Mouse (Mus musculus) cerebellum, postnatal 25 days (tissue): ENCODE results near the gene Tfap2a.

Experiments used
- DNase-seq, 2 experiments: peaks; one replicate each; pipeline ENCODE4 v3.0.0; 2021; ENCODE audit warnings: mixed read lengths in 2 of 2

The Tfap2a gene

DNA sequence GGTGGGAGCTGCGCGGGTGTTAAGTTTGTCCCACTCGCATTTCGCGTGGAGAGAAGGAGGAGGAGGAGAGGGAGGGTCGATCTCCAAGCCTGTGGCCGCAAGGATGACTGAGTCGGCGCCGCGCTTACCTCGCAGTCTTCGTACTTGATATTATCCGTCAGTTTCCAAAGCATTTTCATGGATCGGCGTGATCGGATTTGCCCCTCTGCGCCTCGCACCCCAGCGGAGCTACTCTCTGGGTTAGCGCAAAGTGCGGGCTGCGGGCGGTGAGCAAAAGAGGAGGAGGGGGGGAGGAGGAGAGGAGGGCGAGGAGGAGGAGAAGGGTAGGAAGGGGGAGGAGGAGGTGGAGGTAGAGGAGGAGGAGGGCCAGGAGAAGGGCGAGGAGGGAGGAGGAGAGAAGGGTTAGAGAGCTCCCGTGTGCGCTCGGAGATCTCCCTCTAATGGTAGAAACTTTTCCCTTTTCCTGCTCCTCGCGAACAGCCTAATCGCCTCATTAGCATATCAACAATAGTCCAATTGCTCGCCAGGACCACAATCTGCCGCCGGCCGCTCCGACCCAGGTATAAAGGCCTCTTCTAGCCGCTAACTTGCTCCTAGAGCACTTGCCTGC is 4.5 kb downstream of the Tfap2a start:
- peak; percentile 32 to 38 for DNase-seq

DNA sequence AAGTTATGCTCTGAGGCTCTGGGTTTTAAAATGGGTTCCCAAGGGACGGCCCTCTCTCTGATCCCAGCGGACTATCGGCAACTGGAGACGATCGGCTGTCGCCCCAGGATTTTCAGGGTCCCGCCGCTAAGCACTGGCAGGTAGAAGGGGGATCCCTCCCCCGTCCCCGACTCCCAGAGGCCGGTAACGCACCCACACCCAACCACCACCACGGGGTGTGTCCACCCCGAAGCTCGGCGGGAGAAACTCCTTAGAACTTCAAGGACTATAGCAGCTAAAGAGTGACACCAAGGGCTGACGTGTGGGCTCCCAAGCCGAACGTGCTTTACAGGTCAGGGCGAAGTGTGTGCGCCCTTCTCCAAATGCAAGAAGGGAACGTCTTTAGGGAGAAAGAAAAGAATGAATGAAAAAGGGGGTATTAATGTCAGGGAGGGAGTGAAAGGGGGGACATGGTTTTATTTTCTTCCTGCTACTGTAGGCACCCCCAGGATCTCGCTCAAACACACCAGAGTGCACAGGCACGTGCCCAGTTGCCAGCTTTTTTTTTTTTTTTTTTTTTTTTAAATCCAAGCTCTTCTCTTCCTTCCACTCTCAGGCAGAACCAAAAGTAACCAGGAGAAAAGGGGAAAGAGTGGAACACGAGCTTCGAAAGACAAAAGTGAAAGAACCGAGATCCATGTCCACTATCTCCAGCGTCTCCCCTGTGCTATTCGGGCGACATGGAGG is 5.2 kb downstream of the Tfap2a start:
- no peak for DNase-seq

DNA sequence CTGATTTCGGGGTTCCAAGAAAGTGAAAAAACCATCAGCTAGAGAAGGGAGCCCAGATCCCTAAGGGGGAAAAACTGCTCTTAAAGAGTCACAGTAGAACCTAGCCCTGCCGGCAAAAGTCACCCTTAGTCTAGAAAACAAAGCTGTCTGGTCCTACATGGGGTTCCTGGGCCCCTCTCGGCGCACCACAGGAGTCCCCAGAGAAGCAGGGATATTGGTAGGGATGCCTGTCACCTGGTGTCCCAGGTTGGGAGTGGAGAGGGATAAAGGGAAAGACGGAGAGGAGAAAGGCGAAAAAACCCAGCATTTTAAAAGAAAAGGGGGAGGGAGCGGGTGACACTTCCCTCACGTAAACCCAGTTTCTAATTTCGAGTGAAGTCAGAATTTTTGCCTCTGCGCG is 6.1 kb downstream of the Tfap2a start:
- no peak for DNase-seq

DNA sequence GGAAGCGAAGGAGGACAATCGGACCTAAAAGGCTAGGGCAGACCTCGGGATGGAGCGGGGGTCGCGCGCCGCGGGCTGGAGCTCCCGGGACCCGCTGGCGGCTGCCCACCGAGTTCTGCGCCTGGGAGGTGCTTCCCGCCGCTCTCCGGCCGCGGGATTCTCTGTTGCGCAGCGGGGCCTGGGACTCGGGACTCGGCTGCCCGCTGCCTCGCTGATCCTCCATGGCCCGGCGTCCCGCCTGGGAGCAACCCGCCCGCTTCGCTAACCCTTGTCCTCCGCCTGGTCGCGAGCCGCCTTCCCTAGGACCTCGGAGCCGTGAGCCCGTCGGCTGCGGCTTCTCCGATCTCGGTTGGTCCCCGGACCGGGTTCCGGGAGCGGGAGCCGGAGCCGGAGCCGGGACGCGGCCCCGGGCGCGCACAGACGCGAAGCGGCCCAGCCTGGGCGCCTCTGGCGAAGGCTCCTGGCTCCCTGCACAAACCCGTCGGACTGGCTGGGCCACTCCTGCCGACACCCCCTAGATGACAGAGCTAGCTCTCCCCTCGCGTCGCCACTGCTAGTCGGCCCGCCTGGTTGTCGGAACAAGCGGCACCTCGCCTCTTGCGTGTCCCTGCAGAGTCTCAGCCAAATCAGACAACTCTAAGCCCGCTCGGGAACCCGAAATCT is 6.9 kb downstream of the Tfap2a start:
- peak; percentile 46 to 50 for DNase-seq

DNA sequence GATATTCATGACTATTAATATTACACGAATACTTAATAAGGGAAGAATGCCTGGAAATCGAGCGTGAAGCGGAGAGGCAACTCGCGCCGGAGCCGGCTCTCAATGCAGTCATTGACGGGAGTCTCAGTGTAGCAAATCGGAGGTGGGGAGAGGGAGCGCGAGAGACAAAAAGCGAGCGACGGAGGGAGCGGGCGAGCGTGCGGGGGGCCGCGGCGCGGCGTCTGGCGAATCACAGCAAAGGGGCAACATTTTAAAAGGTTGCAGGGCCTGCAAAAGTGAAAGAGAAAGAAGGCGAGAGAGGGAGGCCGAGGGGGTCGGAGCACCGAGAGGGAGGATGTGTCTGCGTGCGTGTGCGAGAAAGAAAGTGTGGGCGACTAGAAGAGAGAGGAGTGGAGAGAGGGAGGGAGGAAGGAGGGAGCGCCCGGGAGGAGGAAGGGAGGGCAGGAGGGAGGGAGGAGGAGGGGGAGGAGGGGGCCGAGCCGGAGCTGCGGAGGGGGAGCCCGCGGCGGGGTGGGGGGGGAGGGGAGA is 7.5 kb downstream of the Tfap2a start:
- peak; percentile 52 to 60 for DNase-seq

DNA sequence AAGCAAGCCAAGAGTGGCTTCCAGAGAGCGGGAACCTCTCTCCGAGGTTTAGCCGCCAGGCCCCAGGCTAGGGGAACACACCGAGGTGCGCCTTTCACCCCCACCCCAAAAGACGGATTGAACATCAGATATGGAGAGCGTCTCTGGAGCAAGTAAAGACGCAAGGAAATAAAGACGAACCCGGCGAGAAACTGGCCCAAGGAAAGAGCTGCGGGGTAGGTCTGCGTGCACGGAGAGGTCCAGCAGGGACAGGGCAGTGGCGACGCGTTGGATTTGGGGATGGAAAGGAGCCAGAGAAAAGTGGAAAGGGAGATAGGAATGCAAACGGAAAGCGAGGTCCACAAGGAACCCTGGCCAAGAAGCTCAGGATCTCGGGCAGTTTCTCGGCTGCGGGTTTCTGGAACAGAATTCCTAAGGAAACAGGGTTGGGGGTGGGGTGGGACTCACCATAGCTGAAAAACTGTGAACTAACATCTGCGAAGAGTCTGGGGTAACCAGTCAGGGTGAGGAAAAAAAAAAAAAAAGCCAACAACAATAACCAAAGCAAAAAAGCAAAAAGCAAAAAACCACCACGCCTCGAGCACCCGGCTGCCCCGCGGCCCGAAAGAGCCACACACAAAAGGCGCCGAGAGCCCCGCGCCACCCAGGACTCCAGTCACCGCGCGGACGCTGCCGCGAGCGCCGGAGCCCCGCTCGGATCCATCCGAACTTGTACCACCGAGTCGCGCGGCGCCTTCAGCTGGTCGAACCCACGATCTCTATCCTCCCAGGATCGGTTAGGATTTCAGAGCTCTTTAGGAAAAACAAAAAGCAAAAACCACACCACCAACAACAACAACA is 8.4 kb downstream of the Tfap2a start:
- peak in 1 of 2 experiments; percentile 55 for DNase-seq

DNA sequence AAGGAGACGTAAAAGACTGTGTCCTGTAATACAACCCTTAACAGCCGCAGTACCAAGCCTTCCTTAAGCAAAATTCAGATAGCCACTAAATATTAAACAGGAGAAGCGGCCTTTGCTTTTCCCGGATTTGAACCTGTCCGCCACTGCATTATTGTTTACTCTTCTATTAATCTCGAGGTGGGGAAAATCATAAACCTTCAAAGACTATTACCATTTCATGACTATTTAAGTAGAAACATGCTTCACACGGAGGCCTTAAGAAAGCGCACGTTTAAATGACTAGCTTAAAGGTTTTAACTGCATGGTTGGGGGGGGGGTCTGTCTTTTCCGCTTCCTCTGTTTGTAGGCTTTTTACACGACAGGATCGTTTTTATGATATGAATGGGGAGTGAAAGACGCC is 9.1 kb downstream of the Tfap2a start:
- DNase-seq, result no peak

DNA sequence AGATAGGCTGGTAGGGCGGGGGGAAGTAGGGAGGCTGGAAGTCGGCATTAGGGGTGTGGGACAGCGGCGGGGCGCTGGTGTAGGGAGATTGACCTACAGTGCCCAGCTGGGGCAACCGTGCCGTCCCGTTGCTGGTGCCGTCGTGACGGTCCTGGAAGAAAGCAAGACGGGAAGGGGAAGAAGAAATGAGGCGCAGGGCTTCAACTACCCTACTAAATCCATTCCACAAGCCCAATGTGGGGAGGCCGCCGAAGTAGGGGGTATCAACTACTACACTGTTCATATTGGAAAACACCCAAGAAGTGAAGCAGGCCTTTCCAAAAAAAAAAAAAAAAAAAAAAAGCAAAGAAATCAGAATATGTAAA is 9.6 kb downstream of the Tfap2a start:
- peak in 1 of 2 experiments; percentile 11 for DNase-seq

DNA sequence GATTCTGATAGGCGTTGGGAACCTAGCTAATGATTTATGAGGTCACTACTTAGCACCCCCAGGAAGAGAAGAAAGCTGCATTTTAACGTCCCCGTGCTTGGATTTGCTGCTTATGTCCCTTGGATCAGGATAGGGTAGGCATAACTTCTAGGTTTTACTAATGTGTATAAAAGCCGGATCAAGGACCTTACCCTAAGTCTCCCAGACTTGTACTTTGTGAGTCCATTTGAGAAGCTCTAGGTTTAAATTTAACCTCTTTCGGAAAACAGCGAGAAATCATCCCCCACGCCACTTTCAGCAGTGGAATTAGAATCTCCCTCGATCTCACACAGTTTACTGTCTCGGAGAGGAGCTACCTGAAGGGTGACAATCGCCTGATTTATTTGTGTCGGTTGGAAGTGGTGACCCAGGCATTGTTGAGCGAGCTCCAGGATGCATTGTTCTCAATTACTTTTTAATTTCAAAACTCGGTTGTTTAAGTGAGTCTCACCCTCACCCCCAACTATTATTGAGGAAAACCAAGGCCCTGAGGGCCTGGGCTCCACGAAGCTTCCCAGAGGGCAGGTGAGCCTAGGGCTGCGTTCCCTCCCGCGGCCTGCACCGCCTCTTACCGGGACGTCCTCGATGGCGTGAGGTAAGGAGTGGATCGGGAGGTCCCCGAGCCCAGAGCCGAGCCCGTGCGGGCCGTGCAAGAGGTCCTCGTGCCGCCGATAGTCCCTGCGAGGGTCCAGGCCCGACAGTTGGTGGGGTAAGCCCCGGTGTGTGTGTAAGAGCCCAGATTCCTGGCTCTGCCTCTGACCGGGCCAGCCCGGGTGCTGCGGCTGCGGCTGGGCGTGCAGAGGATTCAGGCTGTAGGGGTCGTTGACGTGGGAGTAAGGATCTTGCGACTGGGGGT is 10.2 kb downstream of the Tfap2a start:
- no peak for DNase-seq

DNA sequence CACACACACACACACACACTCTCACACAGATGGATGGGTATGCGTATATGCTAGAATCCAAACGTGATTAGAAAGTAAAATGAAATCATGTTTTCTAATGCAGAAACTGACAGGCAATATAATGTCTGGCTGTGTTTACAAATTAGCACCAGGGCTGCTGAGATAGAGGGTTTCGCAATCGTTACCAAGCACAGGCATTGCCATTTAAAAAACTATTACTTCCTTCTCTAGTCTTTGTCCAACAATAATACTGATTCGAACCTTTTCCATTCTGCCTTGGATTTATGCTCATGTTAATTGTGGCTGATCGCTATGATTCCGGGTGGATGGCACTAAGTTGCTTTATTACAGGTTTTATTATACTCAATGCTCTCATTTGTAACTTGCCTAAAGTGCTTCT is 12.3 kb downstream of the Tfap2a start:
- no peak for DNase-seq

DNA sequence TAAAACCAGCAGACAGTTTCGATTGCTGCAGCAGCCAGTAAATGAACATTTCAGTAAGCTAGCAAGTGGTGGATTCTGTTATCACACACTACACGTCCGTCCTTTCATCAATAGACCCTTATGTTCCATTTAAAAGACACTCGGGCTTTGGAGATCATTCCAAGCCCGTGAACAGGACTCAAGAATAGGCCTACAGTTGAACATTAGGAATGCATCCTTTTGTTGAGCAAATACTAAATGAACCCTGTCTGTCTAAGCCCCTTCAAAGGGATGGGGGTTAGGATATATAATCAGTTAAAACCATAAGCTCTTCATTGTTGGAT is 14.6 kb downstream of the Tfap2a start:
- no peak for DNase-seq

DNA sequence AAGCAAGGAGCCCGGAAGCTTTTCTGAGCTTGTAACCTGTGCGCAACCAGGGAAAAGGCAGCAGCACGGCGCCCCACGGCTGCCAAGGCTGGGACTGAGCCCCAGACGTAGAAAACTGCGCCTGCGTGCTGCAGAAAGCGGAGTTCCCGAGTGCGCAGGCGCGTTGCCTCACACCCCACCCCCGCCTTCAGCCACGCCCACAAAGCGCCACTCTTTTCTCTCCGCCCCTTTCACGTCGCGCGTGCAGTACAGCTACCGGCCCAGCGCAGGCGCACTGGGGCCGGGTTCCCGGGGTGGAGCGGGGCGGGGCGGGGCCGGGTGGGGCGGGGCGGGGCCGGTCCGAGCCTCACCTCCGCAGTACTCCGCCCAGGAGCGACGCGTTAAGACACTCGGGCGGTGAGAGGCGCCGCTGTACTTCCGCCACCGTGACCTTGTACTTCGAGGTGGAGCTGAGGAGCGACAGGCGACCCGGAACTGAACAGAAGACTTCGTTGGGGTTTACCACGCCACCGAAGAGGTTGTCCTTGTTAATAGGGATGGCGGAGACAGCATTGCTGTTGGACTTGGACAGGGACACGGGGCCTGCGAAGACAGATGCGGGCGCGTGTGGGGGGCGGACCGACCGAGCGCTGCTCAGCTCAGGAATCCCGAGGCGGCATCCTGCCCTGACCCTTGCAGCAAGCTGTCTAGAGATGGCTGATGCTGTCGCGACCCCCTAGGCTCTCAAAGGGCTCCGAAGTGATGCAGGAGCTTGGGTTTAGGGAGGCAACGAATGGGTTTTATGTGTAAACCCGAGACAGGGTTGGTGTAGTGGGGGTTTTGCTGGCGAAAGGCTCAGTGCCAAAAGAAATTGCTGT is 15.2 kb downstream of the Tfap2a start:
- DNase-seq, result peak; percentile 88 to 94

DNA sequence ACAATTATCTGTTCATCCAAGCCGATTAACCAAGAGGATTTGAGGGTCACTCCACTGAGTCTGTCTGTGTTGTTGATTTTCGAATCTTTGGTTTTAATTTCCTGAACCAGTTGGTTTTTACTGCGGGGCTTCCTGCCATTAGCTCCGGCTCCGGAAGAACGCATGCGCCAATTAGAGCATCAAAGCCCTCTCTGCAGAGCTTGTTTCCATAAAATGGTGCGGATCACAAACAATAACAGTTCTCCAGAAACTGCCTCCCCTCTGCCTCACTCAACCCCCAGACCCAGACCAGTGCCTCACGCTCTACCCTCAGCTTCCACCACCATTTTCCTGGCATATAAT is 18.5 kb downstream of the Tfap2a start:
- DNase-seq, result no peak

DNA sequence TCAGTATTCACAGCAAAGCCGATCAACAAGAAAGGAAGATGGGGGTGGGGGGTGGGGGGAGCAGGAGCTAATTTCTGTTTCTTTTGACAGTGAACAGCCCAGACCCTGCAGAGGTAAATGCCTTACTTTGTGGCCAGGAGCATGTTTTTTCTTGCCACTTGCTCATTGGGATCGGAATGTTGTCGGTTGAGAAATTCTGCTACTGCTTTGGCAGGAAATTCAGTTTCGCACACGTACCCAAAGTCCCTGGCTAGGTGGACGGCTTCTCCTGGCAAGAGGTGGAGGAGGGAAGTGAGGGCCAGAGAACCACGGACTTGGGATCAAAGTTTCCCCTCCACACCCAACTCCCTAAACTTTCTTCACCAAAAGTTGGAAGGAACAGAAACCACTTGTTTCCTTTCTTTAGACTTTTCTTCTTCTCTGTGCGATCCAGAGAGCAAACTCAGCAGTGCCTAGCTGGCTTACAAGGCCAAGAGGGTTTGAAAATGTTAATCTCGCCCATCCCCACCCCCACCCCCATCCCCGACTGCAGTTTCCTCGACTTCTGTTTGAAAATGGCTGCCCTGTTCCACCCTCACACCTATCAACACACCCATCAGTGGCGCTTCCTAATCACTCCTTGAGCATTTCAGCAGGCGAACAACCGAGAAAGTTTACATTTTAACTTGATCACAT is 19.0 kb downstream of the Tfap2a start:
- DNase-seq, result no peak

DNA sequence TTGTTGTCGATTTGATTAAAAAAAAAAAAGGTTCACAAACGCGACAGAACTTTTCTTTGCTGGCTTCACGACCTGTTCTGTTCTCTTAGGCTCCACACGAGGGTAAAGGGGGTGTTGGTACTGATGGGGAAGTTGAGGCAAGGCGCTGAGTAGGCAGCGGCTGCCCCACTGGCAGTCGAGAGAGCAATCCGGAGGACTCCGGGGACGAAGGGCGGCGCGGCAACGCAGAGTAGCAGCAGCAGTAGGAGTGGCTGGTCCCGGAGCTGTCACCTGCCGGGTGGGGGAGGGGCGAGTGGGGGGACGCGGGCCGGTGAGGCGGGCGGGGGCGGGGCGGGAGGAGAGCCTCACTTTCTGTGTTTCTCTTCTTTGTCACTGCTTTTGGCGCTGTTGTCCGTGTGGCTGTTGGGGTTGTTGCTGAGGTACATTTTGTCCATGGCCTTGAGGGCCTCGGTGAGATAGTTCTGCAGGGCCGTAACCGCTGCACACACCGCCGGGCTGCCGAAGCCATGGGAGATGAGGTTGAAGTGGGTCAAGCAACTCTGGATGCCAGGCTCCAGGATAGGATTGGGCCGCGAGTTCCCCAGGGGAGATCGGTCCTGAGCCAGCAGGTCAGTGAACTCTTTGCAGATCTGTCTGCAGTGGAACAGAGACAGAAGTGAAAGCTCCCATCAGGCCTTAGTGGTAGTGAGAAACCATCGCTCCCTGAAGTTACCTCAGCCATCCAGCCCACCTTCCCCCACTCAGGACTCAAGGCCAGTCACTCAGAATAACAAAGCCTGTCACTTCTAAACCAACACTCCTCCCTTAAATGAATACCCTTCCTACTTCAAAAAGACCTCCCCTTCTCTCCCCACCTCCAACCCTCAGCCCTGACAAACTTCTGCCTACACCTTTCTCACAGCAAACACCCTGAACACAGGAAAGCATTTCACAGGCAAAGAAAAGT is 21.1 kb downstream of the Tfap2a start:
- no peak for DNase-seq

DNA sequence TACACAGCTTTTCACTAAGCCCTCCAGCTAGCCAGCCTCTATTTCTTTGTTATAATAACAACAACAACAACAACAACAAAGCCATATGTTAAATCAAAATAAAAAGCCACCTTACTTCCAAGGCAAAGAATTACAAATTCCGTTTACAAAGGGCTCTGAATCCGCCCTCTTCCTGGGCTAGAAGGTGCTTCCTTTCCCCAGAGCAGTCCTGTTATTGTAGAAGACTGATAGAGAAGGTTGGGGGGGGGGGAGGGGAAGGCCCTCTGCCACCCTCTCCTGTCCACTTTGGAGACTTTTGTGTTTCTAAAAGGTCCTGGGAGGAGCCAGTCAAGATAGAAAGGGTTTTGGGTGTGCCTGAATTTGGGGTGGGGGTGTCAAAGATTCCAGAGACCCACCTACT is 23.6 kb downstream of the Tfap2a start:
- no peak for DNase-seq

DNA sequence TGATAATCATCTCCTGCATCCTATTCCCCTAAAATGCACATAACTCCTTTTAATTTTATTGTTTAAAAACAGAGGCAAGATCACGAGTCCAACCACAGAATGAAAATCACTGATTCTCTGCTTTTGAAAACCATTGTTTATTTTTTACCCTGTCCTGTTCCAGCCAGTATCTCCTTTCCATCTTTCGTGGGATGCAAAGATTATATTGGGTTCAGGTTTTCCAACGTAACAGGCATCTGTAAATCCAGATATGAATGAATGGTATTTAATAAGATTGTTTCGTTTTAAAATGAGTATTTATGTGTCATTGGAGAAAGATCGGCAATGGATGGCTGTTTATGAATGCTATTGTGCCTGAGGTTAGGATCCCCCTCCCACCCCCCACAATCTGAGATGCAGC is 24.5 kb downstream of the Tfap2a start:
- no peak for DNase-seq

DNA sequence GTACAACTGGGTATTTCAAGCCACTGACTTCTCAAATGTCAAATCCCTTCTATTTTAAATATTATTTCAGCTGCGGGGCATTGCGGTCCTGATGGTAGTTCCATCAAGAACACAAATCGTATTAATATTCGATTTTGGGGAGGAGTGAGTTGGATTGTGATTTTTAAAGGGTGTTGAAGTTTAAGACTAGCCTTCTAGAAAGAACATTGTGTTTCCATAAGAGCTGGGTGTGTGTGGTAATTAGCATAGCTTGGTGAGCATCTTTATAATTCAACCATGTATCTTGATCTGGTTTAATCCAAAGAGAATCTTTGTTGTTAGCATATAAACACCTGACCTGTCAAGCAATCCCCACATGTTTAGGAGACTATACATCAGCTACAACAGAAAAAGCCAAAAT is 24.9 kb downstream of the Tfap2a start:
- DNase-seq, result no peak

DNA sequence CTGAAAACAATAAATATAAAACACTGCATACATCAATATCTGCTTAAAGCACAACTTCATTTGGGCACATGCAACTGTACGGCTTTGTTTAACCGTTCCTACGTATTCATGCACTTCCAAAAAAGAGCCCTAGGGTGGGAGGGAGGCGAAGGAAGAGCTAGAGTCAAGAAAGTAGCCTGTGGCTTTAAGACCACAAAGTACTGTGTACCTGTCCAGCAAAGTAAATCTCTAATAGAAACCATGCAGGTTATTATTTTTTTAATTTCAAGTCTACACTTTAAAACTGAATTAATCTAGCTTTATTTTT is 25.7 kb downstream of the Tfap2a start:
- DNase-seq, result no peak
